Mouse (Mus musculus): ENCODE measurements around the gene C330021F23Rik. TPM values are rescaled to one million over a fixed set of nuclear protein-coding genes. Genes with fewer than 3 reads are reported as not detected.

Gene C330021F23Rik
- not detected for polyA plus RNA-seq (2017; shearing (Covaris generic))

DNA sequence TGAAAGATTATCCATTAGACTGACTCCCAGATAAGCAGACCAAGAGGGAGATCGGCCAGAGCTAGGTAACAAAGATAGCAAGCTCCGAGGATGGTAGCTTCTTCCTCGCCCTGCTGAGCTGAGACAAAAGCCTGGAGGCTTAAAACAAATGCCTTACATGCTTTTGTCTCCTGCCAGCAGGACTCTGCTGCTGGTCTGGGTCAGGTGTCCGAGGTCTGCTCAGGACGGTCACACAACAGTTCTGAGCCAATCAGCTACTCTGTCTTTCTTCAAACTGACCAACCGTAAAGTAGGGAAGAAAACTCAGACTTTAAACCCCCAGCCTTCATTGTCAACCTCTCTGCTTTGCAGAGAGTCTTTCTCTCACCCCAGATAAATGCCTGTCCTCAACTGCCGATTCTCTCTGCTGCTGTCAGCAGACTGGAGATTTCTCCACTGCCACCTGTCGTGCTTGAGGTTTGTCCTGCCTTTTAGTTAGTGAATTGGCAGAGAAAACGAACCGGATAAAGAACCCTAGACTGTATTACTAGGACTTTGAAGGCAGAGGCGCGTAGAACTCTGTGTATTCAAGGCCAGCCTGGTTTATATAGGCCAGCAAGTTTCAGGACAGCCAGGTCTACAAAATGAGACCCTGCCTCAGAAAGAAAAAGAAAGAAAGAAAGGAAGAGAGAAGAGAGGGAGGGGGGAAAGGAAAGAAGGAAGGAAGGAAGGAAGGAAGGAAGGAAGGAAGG, at the start of gene C330021F23Rik:
Gene C330021F23Rik (plus strand): TSS at position 350 of the 731 bp plus-strand sequence.

GRCm38 (mm10) chr8:3586993-3587390, 19.2 kb downstream of the C330021F23Rik start, which contains the start of gene Camsap3:
Camsap3 (plus strand) TSS chr8:3587293.

GRCm38 (mm10) chr8:3621199-3621970, 53.6 kb downstream of the C330021F23Rik start, which contains the start of the genes Xab2 and Pet100:
Xab2 (minus strand) TSS chr8:3621316.
Pet100 (plus strand) TSS chr8:3621548.

DNA sequence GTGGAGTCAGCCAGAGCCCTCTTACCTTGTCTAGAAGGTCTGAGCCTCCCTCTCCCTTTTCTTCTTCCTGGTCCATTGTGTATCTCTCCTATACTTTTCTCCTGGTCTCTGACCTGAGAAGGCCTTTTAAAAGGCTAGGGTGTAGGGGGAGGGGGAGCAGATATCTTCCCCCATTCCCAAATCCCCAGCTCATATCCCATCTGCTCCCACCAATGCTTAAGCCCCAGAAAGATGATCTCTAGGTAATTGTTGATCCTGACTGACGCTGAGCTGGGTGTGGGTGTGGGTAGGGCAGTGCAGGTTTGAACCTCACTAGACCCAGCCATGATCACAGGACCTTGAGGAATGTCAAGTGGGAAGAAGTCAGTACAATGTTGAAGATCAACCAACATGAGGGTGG, 57.7 kb downstream of the C330021F23Rik start, which contains the start of gene Pcp2:
Gene Pcp2 (minus strand): TSS at position 101 of the 400 bp plus-strand sequence.

GRCm38 (mm10) chr8:3630647-3631477, 63.1 kb downstream of the C330021F23Rik start, which contains the start of gene Stxbp2:
Stxbp2 (plus strand) TSS chr8:3630955.

Other genes starting within 250 kb of the C330021F23Rik start
- gene A430078G23Rik, start 214.6 kb upstream of the C330021F23Rik start, polyA plus RNA-seq (2017; shearing (Covaris generic)), result 117 TPM
- gene Arhgef18, start 175.0 kb upstream of the C330021F23Rik start, polyA plus RNA-seq (2017; shearing (Covaris generic)), result 101 TPM
- 2.1 TPM for gene Pex11g, start 100.3 kb upstream of the C330021F23Rik start, polyA plus RNA-seq (2017; shearing (Covaris generic))
- gene Tex45, start 97.1 kb upstream of the C330021F23Rik start, polyA plus RNA-seq (2017; shearing (Covaris generic)), result not detected
- 1.9 TPM for gene Zfp358, start 74.9 kb upstream of the C330021F23Rik start, polyA plus RNA-seq (2017; shearing (Covaris generic))
- gene Mcoln1, start 67.5 kb upstream of the C330021F23Rik start, polyA plus RNA-seq (2017; shearing (Covaris generic)), result 87.3 TPM
- 29.0 TPM for gene Pnpla6, start 52.6 kb upstream of the C330021F23Rik start, polyA plus RNA-seq (2017; shearing (Covaris generic))
- gene Camsap3, start 19.3 kb downstream of the C330021F23Rik start, polyA plus RNA-seq (2017; shearing (Covaris generic)), result 0.44 TPM
- gene Xab2, start 53.3 kb downstream of the C330021F23Rik start, polyA plus RNA-seq (2017; shearing (Covaris generic)), result 102 TPM
- 68.8 TPM for gene Pet100, start 53.6 kb downstream of the C330021F23Rik start, polyA plus RNA-seq (2017; shearing (Covaris generic))
- not detected for gene Pcp2, start 57.6 kb downstream of the C330021F23Rik start, polyA plus RNA-seq (2017; shearing (Covaris generic))
- gene Stxbp2, start 63.0 kb downstream of the C330021F23Rik start, polyA plus RNA-seq (2017; shearing (Covaris generic)), result 160 TPM
- gene Retn, start 87.8 kb downstream of the C330021F23Rik start, polyA plus RNA-seq (2017; shearing (Covaris generic)), result not detected
- not detected for gene Mcemp1, start 97.8 kb downstream of the C330021F23Rik start, polyA plus RNA-seq (2017; shearing (Covaris generic))
- gene Fcor, start 104.4 kb downstream of the C330021F23Rik start, polyA plus RNA-seq (2017; shearing (Covaris generic)), result not detected
- gene Trappc5, start 108.3 kb downstream of the C330021F23Rik start, polyA plus RNA-seq (2017; shearing (Covaris generic)), result 17.5 TPM
- gene Fcer2a, start 126.2 kb downstream of the C330021F23Rik start, polyA plus RNA-seq (2017; shearing (Covaris generic)), result not detected
- gene Clec4g, start 152.7 kb downstream of the C330021F23Rik start, polyA plus RNA-seq (2017; shearing (Covaris generic)), result not detected
- 0.34 TPM for gene Cd209a, start 181.0 kb downstream of the C330021F23Rik start, polyA plus RNA-seq (2017; shearing (Covaris generic))

Measured in effector memory CD4-positive, alpha-beta T cell, adult 5 months (primary cell).